Mouse (Mus musculus): Measurements from ENCODE around the gene Slc39a3.
"Not testable (repeated sequence)": the region's sequence is repeated elsewhere in the genome, so short reads cannot be mapped to it uniquely, and the experiment has no call there.

Gene Slc39a3

GRCm38 (mm10) chr10:81045246-81045645, 8.0 kb upstream of the Slc39a3 start:
- not testable (repeated sequence) for DNase-seq (ENCODE audit: low spot score)

DNA sequence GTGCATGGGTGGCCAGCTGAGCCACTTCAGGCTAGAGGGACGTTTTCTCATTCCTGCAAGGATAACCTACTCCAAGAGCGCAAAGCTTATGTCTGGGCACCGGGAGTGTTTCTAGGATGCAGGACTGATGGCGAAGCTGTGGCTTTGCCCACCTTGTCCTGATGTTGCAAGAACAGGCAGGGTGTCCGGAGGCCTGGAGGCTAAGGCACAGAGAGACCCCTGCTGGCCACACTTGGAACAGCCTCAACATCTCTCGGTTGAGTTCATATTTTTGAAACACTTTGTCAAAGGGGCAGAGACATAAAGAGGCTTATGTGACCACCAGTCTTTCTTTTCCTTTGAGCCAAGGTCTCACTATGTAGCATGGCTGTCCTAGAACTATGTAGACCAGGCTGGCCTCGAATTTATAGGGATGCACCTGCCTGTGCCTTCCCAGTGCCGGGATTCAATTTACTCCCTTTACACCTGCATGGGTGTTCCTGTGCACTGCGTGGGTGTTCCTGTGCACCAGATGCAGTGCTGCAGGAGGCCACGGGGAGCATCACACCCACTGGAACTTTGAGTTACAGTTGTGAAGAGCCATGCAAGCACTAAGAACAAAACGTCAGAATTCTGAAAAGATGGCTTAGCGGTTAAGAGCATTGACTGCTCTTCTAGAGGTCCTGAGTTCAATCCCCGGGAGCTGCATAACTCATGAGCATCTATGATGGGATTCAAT, 4.4 kb upstream of the Slc39a3 start:
- DNase-seq (ENCODE audit: low spot score): peak; percentile 84

- no peak for DNase-seq (ENCODE audit: low spot score)
Measured at GRCm38 (mm10) chr10:81036251-81036650, 975 bp downstream of the Slc39a3 start.

GRCm38 (mm10) chr10:81033586-81033985, 3.6 kb downstream of the Slc39a3 start:
- no peak for DNase-seq (ENCODE audit: low spot score)

DNA sequence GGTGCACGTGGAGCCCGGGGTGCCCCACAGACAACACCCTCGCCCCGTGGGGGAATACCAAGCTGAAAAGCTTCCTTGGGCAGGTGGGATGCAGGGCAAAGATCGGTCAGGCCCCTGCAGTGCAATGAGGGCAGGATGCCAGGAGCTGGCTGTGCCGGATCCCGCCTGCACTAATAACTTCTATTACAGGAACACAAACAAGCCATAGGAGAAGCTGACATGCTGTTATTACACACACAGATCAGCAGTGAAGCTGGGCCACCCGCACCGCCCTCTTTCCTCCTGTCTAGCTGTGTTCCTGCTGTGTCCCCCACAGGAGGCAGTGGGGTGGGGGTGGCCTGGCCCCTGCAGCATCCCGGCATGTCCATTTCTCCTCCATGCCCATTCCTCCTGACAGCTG, 8.2 kb downstream of the Slc39a3 start:
- no peak for DNase-seq (ENCODE audit: low spot score)

GRCm38 (mm10) chr10:81028219-81028618, 9.0 kb downstream of the Slc39a3 start:
- no peak for DNase-seq (ENCODE audit: low spot score)

DNA sequence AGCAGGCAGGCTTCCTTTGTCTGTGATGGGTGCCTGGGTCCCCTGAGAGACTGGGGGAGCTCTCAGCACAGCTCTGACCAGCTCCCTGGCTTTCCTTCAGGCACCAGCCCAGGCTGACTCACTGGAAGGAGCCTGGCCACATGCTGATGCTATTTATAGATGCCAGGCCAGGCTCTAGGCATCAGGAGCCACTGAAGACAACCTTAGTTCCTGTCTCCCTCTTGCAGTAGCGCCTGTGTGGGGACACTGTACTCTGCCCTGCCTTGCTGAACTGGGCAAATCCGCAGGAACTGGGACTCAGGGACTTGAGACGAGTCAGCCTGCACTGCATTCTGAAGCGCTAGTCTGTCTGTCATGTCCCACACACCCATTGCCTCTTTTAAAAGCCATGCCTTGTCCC, 9.9 kb downstream of the Slc39a3 start:
- no peak for DNase-seq (ENCODE audit: low spot score)

- DNase-seq (ENCODE audit: low spot score): no peak
Measured at GRCm38 (mm10) chr10:81026857-81027256, 10.4 kb downstream of the Slc39a3 start.

GRCm38 (mm10) chr10:81025639-81026275, 11.5 kb downstream of the Slc39a3 start, which contains the start of gene Diras1:
Gene Diras1, minus strand, starts transcription at chr10:81025662.
- no peak for DNase-seq (ENCODE audit: low spot score)

GRCm38 (mm10) chr10:81025047-81025621, 12.1 kb downstream of the Slc39a3 start:
- peak; percentile 72 for DNase-seq (ENCODE audit: low spot score)

DNA sequence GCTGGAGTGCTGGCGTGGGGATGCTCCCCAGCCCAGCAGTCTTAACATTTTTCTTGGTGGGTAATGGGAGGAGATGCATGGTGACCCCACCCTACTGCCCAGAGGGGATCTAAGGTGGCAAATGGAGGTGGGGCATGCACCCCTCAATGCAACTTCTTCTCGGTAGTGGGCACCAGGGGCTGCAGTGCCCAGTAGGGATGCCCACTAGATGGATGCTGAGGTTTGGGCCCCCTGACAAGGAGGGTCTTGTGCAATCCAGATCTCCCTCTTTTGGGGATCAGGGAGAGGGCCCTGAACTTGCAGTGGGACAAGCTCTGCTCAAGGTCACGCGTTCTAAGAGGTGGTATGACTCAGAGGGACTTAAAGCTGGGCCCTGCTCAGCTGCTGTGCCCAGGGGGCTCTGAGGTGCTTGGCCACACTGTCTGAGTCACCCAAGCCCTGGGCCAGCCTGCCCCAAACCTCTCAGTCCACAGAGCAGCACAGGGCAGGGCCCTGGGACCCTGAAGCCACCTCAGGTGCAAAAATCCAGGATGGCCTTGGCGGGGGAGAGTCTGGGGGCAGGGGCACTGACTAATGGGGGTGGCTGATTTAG, 12.8 kb downstream of the Slc39a3 start:
- DNase-seq (ENCODE audit: low spot score): no peak

DNA sequence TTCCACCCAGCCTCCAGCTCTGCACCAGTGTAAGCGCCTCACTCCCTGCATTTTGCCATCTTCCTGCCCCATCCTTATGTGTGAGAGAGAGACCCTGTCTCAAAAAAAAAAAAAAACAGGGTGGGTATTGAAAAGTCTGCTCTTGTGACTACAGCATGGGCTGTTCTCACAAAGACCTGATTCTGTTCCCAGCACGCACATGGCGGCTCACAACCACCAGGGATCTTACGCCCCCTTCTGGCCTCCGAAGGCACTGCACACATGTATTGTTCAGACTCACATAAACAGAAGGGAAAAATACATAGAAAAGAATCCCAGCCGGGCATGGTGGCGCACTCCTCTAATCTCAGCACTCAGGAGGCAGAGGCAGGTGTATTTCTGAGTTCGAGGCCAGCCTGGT, 14.5 kb downstream of the Slc39a3 start:
- no peak for DNase-seq (ENCODE audit: low spot score)

DNA sequence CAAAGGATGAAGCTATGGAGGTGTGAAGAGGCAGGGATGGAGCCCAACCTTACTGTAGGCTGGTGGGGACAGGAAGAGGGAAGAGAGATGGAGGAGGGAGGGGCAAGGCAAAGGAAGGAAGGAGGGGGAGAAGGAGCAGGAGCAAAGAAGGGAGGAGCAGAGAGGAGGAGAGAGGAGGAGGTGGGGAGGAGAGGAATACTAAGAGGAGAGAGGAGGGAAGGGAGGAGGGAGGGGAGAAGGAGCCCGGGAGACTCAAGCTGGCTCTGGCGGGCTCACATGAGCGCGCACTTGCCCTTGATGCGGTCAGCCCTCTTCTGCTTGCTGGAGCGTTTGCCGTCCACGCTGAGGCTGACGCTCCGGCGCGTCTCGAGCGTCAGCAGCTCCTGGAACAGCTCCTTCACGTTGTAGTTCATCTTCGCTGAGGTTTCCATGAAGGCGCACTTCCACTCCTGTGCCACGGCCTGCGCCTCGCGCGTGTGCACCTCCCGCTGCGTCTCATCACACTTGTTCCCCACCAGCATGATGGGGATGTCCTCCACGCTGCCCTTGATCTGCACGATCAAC, 15.6 kb downstream of the Slc39a3 start:
- DNase-seq (ENCODE audit: low spot score): no peak

GRCm38 (mm10) chr10:81020207-81020606, 17.0 kb downstream of the Slc39a3 start:
- DNase-seq (ENCODE audit: low spot score): no peak

DNA sequence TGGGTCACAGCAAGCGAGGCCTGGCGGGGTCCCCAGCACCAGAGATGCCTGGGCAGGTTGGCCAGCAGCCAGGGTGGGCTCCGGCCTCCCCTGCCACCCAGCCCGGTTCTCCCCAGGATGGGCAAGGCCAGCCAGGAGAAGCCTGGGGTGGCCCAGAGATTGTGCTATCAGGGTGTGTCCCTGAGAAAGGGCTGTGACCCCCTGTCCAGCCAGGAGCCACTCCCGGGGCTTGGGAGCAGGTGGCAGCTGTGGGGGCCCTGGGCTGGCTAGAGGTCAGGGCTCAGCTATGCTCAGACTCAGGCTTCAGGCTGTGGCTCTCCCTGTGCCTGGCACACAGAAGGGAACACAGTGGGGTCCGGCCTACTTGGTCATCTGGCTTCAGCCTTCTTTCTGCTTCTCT, 17.5 kb downstream of the Slc39a3 start:
- no peak for DNase-seq (ENCODE audit: low spot score)

DNA sequence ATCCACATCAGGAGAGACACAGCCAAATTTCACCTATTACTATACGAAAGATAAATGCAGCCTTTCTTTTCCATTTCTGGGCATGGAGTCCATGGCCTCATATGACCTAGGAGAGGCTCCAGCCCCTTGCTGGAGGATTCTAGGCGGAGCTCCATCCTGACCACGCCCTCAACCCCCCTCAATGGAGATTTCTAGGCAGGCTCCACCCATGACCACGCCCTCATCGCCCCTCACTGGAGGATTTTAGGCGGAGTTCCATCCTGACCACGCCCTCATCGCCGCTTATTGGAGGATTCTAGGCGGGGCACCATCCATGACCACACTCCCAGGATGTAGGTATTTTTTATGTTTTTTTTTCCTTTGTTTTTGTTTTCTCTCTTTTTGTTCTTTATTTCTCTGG, 18.9 kb downstream of the Slc39a3 start:
- peak; percentile 92 for DNase-seq (ENCODE audit: low spot score)

GRCm38 (mm10) chr10:81016645-81017044, 20.6 kb downstream of the Slc39a3 start:
- DNase-seq (ENCODE audit: low spot score): peak; percentile 84

DNA sequence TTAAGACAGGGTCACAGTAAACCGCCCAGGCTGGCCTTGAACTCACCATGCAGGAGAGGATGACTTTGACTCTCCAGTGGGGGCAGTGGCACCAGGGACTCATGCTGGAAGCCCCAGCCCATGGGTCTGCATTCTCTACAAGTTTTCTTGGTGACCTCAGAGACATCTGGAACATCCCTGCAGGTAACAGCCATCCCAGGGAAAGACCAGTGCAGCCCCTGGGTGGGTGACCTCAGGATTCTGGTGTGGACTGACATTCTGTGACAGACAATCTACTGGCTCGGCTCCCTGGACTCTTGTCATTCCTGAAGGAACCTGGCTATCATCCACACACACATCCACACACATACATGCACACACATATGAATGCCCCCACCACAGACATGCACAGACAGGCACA, 21.6 kb downstream of the Slc39a3 start:
- no peak for DNase-seq (ENCODE audit: low spot score)

DNA sequence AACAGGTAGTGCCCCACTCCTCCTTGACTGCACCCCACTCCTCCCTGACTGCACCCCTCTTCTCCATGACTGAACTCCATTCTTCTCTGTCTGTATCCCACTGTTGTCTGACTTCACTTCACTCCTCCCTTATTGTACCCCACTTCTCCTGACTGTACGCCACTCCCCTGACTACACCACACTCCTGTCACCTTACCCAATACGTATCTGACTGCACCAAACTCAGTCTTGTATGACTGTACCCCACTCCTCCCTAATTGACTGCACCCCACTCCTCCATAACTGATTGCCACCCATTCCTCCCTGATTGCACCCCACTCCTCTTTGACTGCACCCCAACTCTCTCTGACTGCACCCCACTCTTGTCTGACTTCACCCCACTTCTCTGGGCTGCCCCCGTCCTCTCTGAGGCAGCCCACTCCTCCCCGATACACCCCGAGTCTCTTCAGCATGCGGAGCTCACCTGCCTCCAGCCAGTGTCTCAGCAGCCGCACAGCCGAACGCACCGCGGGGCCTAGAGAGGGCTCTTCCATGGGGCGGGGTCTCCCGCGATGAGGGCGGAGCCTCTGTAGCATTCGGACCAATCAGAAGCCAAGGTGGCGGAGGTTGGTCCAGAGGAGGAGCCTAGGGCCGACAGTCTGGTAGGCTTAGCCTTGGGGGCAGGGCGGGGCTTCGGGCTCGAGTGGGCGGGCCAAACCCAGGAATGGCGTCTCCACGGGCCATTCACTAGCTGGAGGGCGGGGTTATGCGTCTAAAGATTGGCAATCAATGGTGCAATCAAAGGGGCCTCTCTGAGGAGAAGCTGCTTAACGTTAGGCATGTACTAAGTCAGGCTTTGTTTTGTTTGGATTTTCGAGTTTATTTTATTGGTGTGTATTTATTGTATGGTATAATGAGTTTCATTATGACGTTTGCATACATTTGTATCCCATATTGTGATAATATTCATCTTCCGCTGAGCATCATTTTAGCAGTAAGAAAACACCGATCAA, 22.5 kb downstream of the Slc39a3 start, which contains the start of gene Gng7:
TSS of gene Gng7 (minus strand) at position 553 of the 992 bp plus-strand sequence.
- peak; percentile 99 for DNase-seq (ENCODE audit: low spot score)

- DNase-seq (ENCODE audit: low spot score): peak; percentile 83
Measured at GRCm38 (mm10) chr10:81010851-81011250, 26.4 kb downstream of the Slc39a3 start.

GRCm38 (mm10) chr10:81007240-81007639, 30.0 kb downstream of the Slc39a3 start:
- DNase-seq (ENCODE audit: low spot score): no peak

Measured in testis, postnatal 10 days (tissue).